Mouse (Mus musculus) brain, embryonic 14.5 days (tissue): ENCODE results near the gene Tprn.

Source experiments
- CTCF ChIP-seq: fragments of 200-500 bp; IDR thresholded peaks from 2 replicates; pipeline ENCODE4 v1.5.1; 2012; ENCODE audit warnings: inconsistent platforms, mild to moderate bottlenecking, moderate library complexity, borderline replicate concordance; ENCODE audit not compliant: insufficient read depth, insufficient read length; ENCODE audit errors: extremely low read depth
- POLR2A ChIP-seq: fragments of 200-500 bp; IDR thresholded peaks from 2 replicates; pipeline ENCODE4 v1.6.1; 2012; ENCODE audit warnings: mild to moderate bottlenecking, inconsistent platforms, borderline replicate concordance; ENCODE audit not compliant: poor library complexity, insufficient read depth, insufficient read length, severe bottlenecking; ENCODE audit errors: extremely low read depth

DNA sequence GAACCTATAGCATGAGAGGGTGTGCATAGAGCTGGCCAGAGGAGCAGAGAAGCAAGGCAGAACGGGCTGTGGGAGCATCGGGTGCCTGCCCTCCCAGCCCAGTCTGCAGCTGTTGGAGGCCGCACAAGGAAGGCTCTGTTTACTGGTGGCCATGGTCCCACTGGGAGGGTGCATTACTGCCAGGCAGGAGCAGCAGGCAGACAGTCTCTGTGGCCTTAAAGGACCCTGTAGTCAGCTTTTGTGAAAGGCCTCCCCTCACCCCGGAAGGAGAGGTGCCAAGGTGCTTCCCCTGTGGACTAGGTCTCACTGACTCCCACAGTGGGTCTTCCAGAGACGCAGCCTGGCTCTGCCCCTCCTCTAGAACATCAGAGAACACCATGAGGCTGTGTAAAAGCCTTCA is 35.6 kb upstream of the Tprn start:
- TF ChIP-seq POLR2A: no peak
- no peak for TF ChIP-seq CTCF
